Mouse (Mus musculus) lung, embryonic 14.5 days (tissue): ENCODE measurements around the gene Ppm1d. TPM values are rescaled to one million over a fixed set of nuclear protein-coding genes. Genes with fewer than 3 reads are reported as not detected.

Experiments
- ATAC-seq: fragments of 200-750 bp; cut with Nextera tagmentation; 2 replicates; pipeline ENCODE4 v1.8.0; 2017; ENCODE audit warnings: mild to moderate bottlenecking, moderate TSS enrichment, moderate library complexity; ENCODE audit not compliant: insufficient read depth
- DNase-seq: peaks from one replicate; pipeline ENCODE4 v3.0.0-alpha.2; 2015
- H3K27ac ChIP-seq: fragments of 300-500 bp; sonication (generic); 2 replicates; pipeline ENCODE4 v1.5.1; 2014; ENCODE audit warnings: low read depth, mild to moderate bottlenecking, moderate library complexity
- H3K27me3 ChIP-seq: fragments of 300-500 bp; sonication (generic); 2 replicates; pipeline ENCODE4 v1.6.1; 2014; ENCODE audit warnings: low read length, control low read depth; ENCODE audit not compliant: insufficient read depth
- H3K36me3 ChIP-seq: fragments of 300-500 bp; sonication (generic); 2 replicates; pipeline ENCODE4 v1.6.1; 2014; ENCODE audit warnings: control low read depth; ENCODE audit not compliant: insufficient read depth
- H3K4me1 ChIP-seq: fragments of 300-500 bp; sonication (generic); 2 replicates; pipeline ENCODE4 v1.6.1; 2014; ENCODE audit warnings: antibody characterized with exemption, control low read depth; ENCODE audit not compliant: insufficient read depth
- H3K4me2 ChIP-seq: fragments of 300-500 bp; sonication (generic); 2 replicates; pipeline ENCODE4 v1.6.1; 2014; ENCODE audit warnings: mild to moderate bottlenecking
- H3K4me3 ChIP-seq: fragments of 300-500 bp; sonication (generic); 2 replicates; pipeline ENCODE4 v1.5.1; 2014; ENCODE audit warnings: low read depth, low read length
- H3K9ac ChIP-seq: fragments of 300-500 bp; sonication (generic); 2 replicates; pipeline ENCODE4 v1.6.1; 2014
- H3K9me3 ChIP-seq: fragments of 300-500 bp; sonication (generic); 2 replicates; pipeline ENCODE4 v1.6.1; 2016; ENCODE audit warnings: low read depth, low read length, control low read depth
- CTCF ChIP-seq: IDR thresholded peaks from 2 replicates; pipeline ENCODE4 v1.5.1; 2016; ENCODE audit warnings: antibody characterized with exemption, low read depth
- WGBS: fragments of 180-500 bp; shearing (Covaris S2); extraction: QIAGEN DNeasy Blood & Tissue Kit; methylation state at CpG from one replicate; pipeline ENCODE4 v1.1.7; 2014; 5-methylcytosine and 5-hydroxymethylcytosine counted together
- polyA plus RNA-seq: library from polyadenylated mRNA; unstranded; fragments of >200 nt; fragmentation: Nextera tagmentation; extraction: Ambion mirVana; gene quantifications from 2 replicates; pipeline ENCODE4 v1.2.1, GENCODE M21; 2014

The Ppm1d gene
- 21.4 and 23.1 TPM in 2 replicates for polyA plus RNA-seq

- TF ChIP-seq CTCF = no peak; the same call in 1 of the 2 replicates
- H3K36me3 ChIP-seq = peaks cover 12% of the 10 kb centered on the region; the same call in 1 of the 2 replicates
- peak within 1 kb of the TSS; percentile 96 for H3K4me3 ChIP-seq
- no peaks in the 10 kb centered on the region for H3K9me3 ChIP-seq
- ATAC-seq (peak; percentile 90), DNase-seq (peak; percentile 100)
- H3K4me1 ChIP-seq = 0 out of 2 replicates have a peak, but pooled peaks cover 3% of the 10 kb centered on the region
- H3K9ac ChIP-seq = peak within 1 kb of the TSS; percentile 90
- H3K4me2 ChIP-seq = peak within 1 kb of the TSS; percentile 93
- WGBS = under 1% methylated on average over 77 of the region's 78 CpGs
- H3K27ac ChIP-seq = peak within 1 kb of the TSS; percentile 94
- no peaks in the 10 kb centered on the region for H3K27me3 ChIP-seq
These were observed at the start of gene Ppm1d for GRCm38 (mm10) chr11:85310713-85311574. Gene Ppm1d (plus strand): TSS chr11:85311244.

DNA sequence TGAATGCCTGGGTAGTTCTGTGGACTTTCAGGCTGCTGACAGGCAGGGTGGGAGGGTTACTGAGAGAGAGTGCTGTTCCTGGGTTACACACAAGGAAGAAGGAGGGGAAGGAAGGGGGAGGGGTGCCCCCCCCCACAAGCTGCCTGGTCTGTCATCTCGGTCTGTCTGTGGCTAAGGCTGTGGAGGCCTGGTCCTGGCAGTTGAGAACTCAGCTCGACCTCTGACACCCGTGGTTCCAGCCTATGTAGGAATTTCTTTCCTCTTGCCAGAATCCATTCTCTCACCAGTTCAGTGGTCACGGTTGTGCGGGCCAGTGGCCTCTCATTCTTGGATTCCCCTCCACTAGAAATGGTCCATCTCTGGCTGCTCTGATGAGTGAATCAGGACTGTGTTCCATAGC, 46.4 kb upstream of the Ppm1d start:
- Histone ChIP-seq H3K9ac (no peak overlapping the region), H3K27me3 (no peaks in the 10 kb centered on the region), H3K4me3 (no peak overlapping the region), H3K27ac (no peak overlapping the region), H3K9me3 (no peaks in the 10 kb centered on the region), H3K36me3 (no peaks in the 10 kb centered on the region), H3K4me1 (no peaks in the 10 kb centered on the region), H3K4me2 (no peak overlapping the region)
- no peak for TF ChIP-seq CTCF
- ATAC-seq = no peak
- WGBS = 51% methylated on average over 5 of the region's 5 CpGs
- no peak for DNase-seq

DNA sequence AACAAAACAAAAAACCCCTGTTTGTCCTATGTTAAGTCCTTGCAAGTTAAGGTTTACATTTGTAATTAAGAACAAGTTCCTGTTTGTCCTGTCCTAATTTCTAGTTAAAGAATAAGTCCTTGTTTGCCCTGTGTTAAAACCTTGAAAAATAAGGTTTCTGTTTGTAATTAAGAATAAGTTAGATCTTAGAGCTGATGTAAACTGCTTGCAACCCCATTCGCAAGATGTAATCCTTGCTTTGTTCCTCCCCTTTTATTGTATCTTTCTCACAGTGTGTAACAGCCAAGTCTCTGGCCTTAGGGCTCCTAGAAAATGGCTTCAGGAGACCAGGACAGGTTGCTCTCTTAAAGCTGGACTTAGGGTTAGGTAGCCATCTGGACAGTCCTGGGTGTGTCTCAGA, 43.7 kb upstream of the Ppm1d start:
- WGBS = 92% methylated on average over 1 of the region's 1 CpGs
- no peak for ATAC-seq
- no peaks in the 10 kb centered on the region for H3K4me1 ChIP-seq
- H3K4me3 ChIP-seq = no peak overlapping the region
- no peaks in the 10 kb centered on the region for H3K36me3 ChIP-seq
- no peak overlapping the region for H3K9ac ChIP-seq
- H3K9me3 ChIP-seq = no peaks in the 10 kb centered on the region
- TF ChIP-seq CTCF = no peak
- H3K27me3 ChIP-seq = no peaks in the 10 kb centered on the region
- no peak for DNase-seq
- H3K27ac ChIP-seq = no peak overlapping the region
- no peak overlapping the region for H3K4me2 ChIP-seq

- H3K27me3 ChIP-seq = no peaks in the 10 kb centered on the region
- H3K4me1 ChIP-seq = no peaks in the 10 kb centered on the region
- no peak overlapping the region for H3K4me2 ChIP-seq
- H3K9ac ChIP-seq = no peak overlapping the region
- H3K4me3 ChIP-seq = no peak overlapping the region
- peak; percentile 60 for TF ChIP-seq CTCF
- no peaks in the 10 kb centered on the region for H3K9me3 ChIP-seq
- no peaks in the 10 kb centered on the region for H3K36me3 ChIP-seq
- peak; percentile 73 for DNase-seq
- WGBS = 50% methylated on average over 3 of the region's 3 CpGs
- no peak overlapping the region for H3K27ac ChIP-seq
- ATAC-seq = no peak
These were observed 40.4 kb upstream of the Ppm1d start for GRCm38 (mm10) chr11:85270631-85271030.

DNA sequence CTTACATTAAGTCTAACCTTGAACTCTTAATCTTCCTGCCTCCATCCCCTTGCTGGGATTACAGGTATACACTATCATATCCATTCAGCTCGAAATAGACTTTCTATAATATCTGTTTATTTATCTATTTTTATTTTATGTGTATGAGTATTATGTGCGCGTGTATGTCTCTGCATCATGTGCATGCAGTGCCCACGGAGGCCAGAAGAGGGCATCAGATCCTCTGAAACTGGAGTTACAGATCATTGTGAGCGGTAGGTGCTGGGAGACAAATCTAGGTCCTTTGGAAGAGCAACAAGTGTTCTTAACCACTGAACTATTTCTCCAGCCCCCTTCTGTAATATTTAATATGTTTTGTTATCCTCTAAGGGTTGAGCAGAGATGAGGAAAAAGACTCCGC, 37.7 kb upstream of the Ppm1d start:
- H3K36me3 ChIP-seq = no peaks in the 10 kb centered on the region
- ATAC-seq (no peak), DNase-seq (no peak)
- no peak overlapping the region for H3K4me3 ChIP-seq
- no peak overlapping the region for H3K4me2 ChIP-seq
- no peaks in the 10 kb centered on the region for H3K9me3 ChIP-seq
- H3K27me3 ChIP-seq = no peaks in the 10 kb centered on the region
- TF ChIP-seq CTCF = peak; percentile 47
- H3K9ac ChIP-seq = no peak overlapping the region
- H3K27ac ChIP-seq = no peak overlapping the region
- 70% methylated on average over 6 of the region's 6 CpGs for WGBS
- H3K4me1 ChIP-seq = no peaks in the 10 kb centered on the region

DNA sequence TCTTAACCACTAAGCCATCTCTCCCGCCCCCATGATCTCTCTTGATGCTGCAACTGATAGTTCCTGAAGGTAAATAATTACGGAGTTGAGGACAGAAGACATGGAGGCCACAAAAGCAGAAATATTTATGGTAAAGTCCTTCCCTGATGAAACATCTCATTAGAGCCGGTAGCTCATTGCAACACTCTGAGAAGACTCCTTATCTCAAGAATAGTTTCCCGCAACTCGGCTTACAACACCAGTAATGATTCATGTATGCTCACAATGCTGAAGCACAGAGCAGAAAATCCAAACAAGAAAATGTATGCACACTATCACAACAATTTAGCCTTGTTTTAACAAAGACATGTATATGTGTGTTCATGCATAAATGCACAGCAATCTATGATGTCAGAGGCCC, 35.9 kb upstream of the Ppm1d start:
- Histone ChIP-seq H3K9me3 (no peaks in the 10 kb centered on the region), H3K27me3 (no peaks in the 10 kb centered on the region), H3K9ac (no peak overlapping the region), H3K36me3 (no peaks in the 10 kb centered on the region), H3K4me2 (no peak overlapping the region), H3K4me1 (no peaks in the 10 kb centered on the region), H3K4me3 (no peak overlapping the region), H3K27ac (no peak overlapping the region)
- WGBS = 56% methylated on average over 5 of the region's 5 CpGs
- ATAC-seq = no peak
- no peak for DNase-seq
- TF ChIP-seq CTCF = no peak

- Histone ChIP-seq H3K27ac (no peak overlapping the region), H3K27me3 (no peaks in the 10 kb centered on the region), H3K36me3 (no peaks in the 10 kb centered on the region), H3K9me3 (no peaks in the 10 kb centered on the region), H3K4me1 (no peaks in the 10 kb centered on the region), H3K4me2 (no peak overlapping the region), H3K9ac (no peak overlapping the region), H3K4me3 (no peak overlapping the region)
- no peak for TF ChIP-seq CTCF
- no peak for ATAC-seq
- 63% methylated on average over 5 of the region's 5 CpGs for WGBS
- no peak for DNase-seq
These were observed 33.4 kb upstream of the Ppm1d start for GRCm38 (mm10) chr11:85277609-85278008.
